31 mouse cellular contexts compared by ENCODE assay signal in the genomic region with DNA sequence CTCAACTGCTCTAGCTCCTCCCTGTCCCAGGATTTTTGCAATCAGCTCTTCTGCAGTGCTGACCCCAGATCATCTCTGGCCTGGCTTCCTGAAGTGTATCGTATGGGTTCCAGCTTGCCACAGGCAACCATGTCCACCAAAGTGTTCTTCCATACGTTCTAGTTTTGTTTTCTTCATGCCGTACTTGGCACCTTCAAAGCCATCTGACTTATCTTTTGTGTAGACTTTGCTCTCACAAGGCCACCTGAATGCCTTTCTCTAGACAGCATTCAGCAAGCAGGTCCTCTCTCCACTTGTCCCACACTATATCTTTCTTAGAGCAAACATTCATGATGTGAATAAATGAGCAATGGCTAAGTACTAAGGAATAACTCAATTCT. TPM values are rescaled to one million over a fixed set of nuclear protein-coding genes. Genes with fewer than 3 reads are reported as not detected.
DNase-seq lines count a peak whose midpoint lies in the region; ATAC-seq and TF ChIP-seq lines count a peak whose summit lies in the region.
"Had no signal": no experiment of that assay in that cellular context is flagged by ENCODE, and none has a peak within 500 bp of the region (broad histone marks: within the 10 kb centered on the region; RNA-seq: fewer than 3 reads in every experiment).

No protein-coding gene starts in this region.

- no peak for ATAC-seq in liver, embryonic 11.5 days (replicated peaks; ENCODE audit: low FRiP score)
- ATAC-seq in stomach, embryonic 16.5 days (ENCODE audit: insufficient read depth, low FRiP score) = no peak
- ATAC-seq in stomach, postnatal 0 days (ENCODE audit: low FRiP score, low TSS enrichment) = no peak
- peak; percentile 56 for ATAC-seq in intestine, postnatal 0 days
- ATAC-seq: activated CD4-positive, CD25-positive, alpha-beta regulatory T cell, adult 4 months; CD4-positive, CD25-positive, alpha-beta regulatory T cell, adult 4 months; forebrain, embryonic 14.5 days; Patski had no signal

- peak; percentile 37 for DNase-seq in liver, adult 2 months (ENCODE audit: extremely low read depth, low read depth, low spot score)
- DNase-seq in liver, embryonic 11.5 days (ENCODE audit: low spot score) = no peak
- no peak for DNase-seq in stomach, postnatal 0 days (ENCODE audit: low spot score)
- peak; percentile 50 for DNase-seq in yolk sac, embryonic 10.5 days (ENCODE audit: low spot score)
- DNase-seq in limb, embryonic 10.5 days (ENCODE audit: low spot score) = no peak
- DNase-seq in embryo, embryonic 11 days = no peak
- DNase-seq: adrenal gland, adult 8-10 months; adrenal gland, postnatal 14 days; adrenal gland, postnatal 36 days; B cell, adult 2 months; cerebellum, adult 11-12 months; cerebellum, adult 2 months; cerebellum, adult 9-10 months; cerebellum, postnatal 10 days; cerebellum, postnatal 25 days had no signal

- H3K9me3 ChIP-seq in liver, embryonic 11.5 days (ENCODE audit: control insufficient read depth, low read length) = no peaks in the 10 kb centered on the region
- no peaks in the 10 kb centered on the region for H3K9me3 ChIP-seq in stomach, embryonic 16.5 days (replicated peaks; ENCODE audit: control insufficient read depth, low read length)
- H3K9me3 ChIP-seq in stomach, postnatal 0 days (ENCODE audit: control insufficient read depth, low read length) = no peaks in the 10 kb centered on the region
- H3K9me3 ChIP-seq in intestine, postnatal 0 days (ENCODE audit: control insufficient read depth) = no peaks in the 10 kb centered on the region
- no peaks in the 10 kb centered on the region for H3K9me3 ChIP-seq in limb, embryonic 10.5 days (replicated peaks)
- H3K9me3 ChIP-seq: embryonic facial prominence, embryonic 13.5 days; embryonic facial prominence, embryonic 15.5 days; forebrain, embryonic 10.5 days; forebrain, embryonic 12.5 days; G1E had no signal

- no peak overlapping the region for H3K9ac ChIP-seq in liver, adult 2 months (ENCODE audit: low read depth, low read length)
- H3K9ac ChIP-seq in liver, embryonic 11.5 days (ENCODE audit: low read depth, low read length) = no peak overlapping the region
- H3K9ac ChIP-seq in stomach, embryonic 16.5 days (ENCODE audit: low read length) = no peak overlapping the region
- no peak overlapping the region for H3K9ac ChIP-seq in stomach, postnatal 0 days (ENCODE audit: low read length)
- H3K9ac ChIP-seq in intestine, postnatal 0 days (ENCODE audit: low read depth, low read length) = no peak overlapping the region
- H3K9ac ChIP-seq: embryonic facial prominence, embryonic 13.5 days; embryonic facial prominence, embryonic 15.5 days; forebrain, embryonic 12.5 days had no signal

- H3K4me3 ChIP-seq in liver, adult 2 months (ENCODE audit: insufficient read depth, low read depth, low read length) = no peak overlapping the region
- H3K4me3 ChIP-seq in liver, embryonic 11.5 days (ENCODE audit: low read depth, low read length) = no peak overlapping the region
- H3K4me3 ChIP-seq in stomach, embryonic 16.5 days (replicated peaks; ENCODE audit: low read length) = no peak overlapping the region
- H3K4me3 ChIP-seq in stomach, postnatal 0 days (ENCODE audit: low read depth, low read length) = no peak overlapping the region
- H3K4me3 ChIP-seq in intestine, postnatal 0 days (ENCODE audit: low read depth, low read length) = no peak overlapping the region
- no peak overlapping the region for H3K4me3 ChIP-seq in limb, embryonic 10.5 days
- H3K4me3 ChIP-seq: embryonic facial prominence, embryonic 13.5 days; embryonic facial prominence, embryonic 15.5 days; erythroblast, embryonic 14.5 days; forebrain, embryonic 10.5 days; forebrain, embryonic 12.5 days had no signal

- H3K27me3 ChIP-seq in liver, adult 2 months (ENCODE audit: control insufficient read depth, insufficient read depth, low read length) = no peaks in the 10 kb centered on the region
- no peaks in the 10 kb centered on the region for H3K27me3 ChIP-seq in liver, embryonic 11.5 days (replicated peaks; ENCODE audit: control insufficient read depth, insufficient read depth, low read length)
- H3K27me3 ChIP-seq in stomach, embryonic 16.5 days (ENCODE audit: control insufficient read depth, insufficient read depth, low read length) = no peaks in the 10 kb centered on the region
- H3K27me3 ChIP-seq in stomach, postnatal 0 days (ENCODE audit: control insufficient read depth, insufficient read depth, low read length) = no peaks in the 10 kb centered on the region
- no peaks in the 10 kb centered on the region for H3K27me3 ChIP-seq in intestine, postnatal 0 days (replicated peaks; ENCODE audit: control insufficient read depth, insufficient read depth, low read length)
- no peaks in the 10 kb centered on the region for H3K27me3 ChIP-seq in limb, embryonic 10.5 days (ENCODE audit: low read depth, poor library complexity, severe bottlenecking)
- H3K27me3 ChIP-seq: embryonic facial prominence, embryonic 13.5 days; embryonic facial prominence, embryonic 15.5 days; forebrain, embryonic 12.5 days had no signal

- H3K79me2 ChIP-seq in liver, adult 2 months (ENCODE audit: control insufficient read depth, insufficient read depth, low read length) = no peaks in the 10 kb centered on the region

- TF ChIP-seq EP300 in stomach, postnatal 0 days (optimal IDR thresholded peaks at IDR 0.05) = no peak

- TF ChIP-seq POLR2A in liver, adult 2 months (IDR thresholded peaks at IDR 0.05; ENCODE audit: extremely low read depth, insufficient read depth, low read length) = no peak

- no peak for TF ChIP-seq CTCF in liver, adult 2 months (IDR thresholded peaks at IDR 0.05; ENCODE audit: low read depth, low read length)
- TF ChIP-seq CTCF in stomach, postnatal 0 days (IDR thresholded peaks at IDR 0.05; ENCODE audit: low read depth) = no peak
- TF ChIP-seq CTCF in intestine, postnatal 0 days (IDR thresholded peaks at IDR 0.05; ENCODE audit: low read depth) = no peak

- no peak overlapping the region for H3K4me2 ChIP-seq in liver, embryonic 11.5 days
- H3K4me2 ChIP-seq in stomach, embryonic 16.5 days (ENCODE audit: low read depth, low read length) = 0 out of 2 replicates have a peak overlapping the region, but pooled peaks have one; percentile 6
- H3K4me2 ChIP-seq in stomach, postnatal 0 days (replicated peaks; ENCODE audit: low read depth) = no peak overlapping the region
- no peak overlapping the region for H3K4me2 ChIP-seq in intestine, postnatal 0 days (replicated peaks; ENCODE audit: low read depth)
- H3K4me2 ChIP-seq: embryonic facial prominence, embryonic 13.5 days; embryonic facial prominence, embryonic 15.5 days; forebrain, embryonic 12.5 days had no signal

- H3K4me1 ChIP-seq in liver, adult 2 months (ENCODE audit: control insufficient read depth, insufficient read depth, low read length) = no peaks in the 10 kb centered on the region
- H3K4me1 ChIP-seq in liver, embryonic 11.5 days (replicated peaks; ENCODE audit: control insufficient read depth, insufficient read depth, low read length) = no peaks in the 10 kb centered on the region
- H3K4me1 ChIP-seq in stomach, embryonic 16.5 days (ENCODE audit: control insufficient read depth, insufficient read depth, low read length) = no peaks in the 10 kb centered on the region
- no peaks in the 10 kb centered on the region for H3K4me1 ChIP-seq in stomach, postnatal 0 days (replicated peaks; ENCODE audit: control insufficient read depth, insufficient read depth)
- H3K4me1 ChIP-seq in intestine, postnatal 0 days (replicated peaks; ENCODE audit: control insufficient read depth, insufficient read depth, low read length) = 0 out of 2 replicates have a peak, but pooled peaks cover 8% of the 10 kb centered on the region
- H3K4me1 ChIP-seq in limb, embryonic 10.5 days = no peaks in the 10 kb centered on the region
- H3K4me1 ChIP-seq: embryonic facial prominence, embryonic 13.5 days; embryonic facial prominence, embryonic 15.5 days; forebrain, embryonic 10.5 days had no signal

- WGBS in liver, adult 2 months = 49% methylated on average over 3 of the region's 3 CpGs
- WGBS in liver, embryonic 11.5 days = 76% methylated on average over 3 of the region's 3 CpGs
- WGBS in stomach, embryonic 16.5 days = 72% methylated on average over 3 of the region's 3 CpGs
- 67% methylated on average over 3 of the region's 3 CpGs for WGBS in stomach, postnatal 0 days
- WGBS in intestine, postnatal 0 days = 46% methylated on average over 3 of the region's 3 CpGs
- 90% methylated on average over 3 of the region's 3 CpGs for WGBS in limb, embryonic 10.5 days

- H3K36me3 ChIP-seq in liver, adult 2 months (ENCODE audit: control insufficient read depth, insufficient read depth, low read length) = no peaks in the 10 kb centered on the region
- no peaks in the 10 kb centered on the region for H3K36me3 ChIP-seq in liver, embryonic 11.5 days (ENCODE audit: control insufficient read depth, insufficient read depth, low read length)
- H3K36me3 ChIP-seq in stomach, embryonic 16.5 days (ENCODE audit: control insufficient read depth, insufficient read depth, low read length) = no peaks in the 10 kb centered on the region
- H3K36me3 ChIP-seq in stomach, postnatal 0 days (ENCODE audit: control insufficient read depth, insufficient read depth, low read length) = no peaks in the 10 kb centered on the region
- no peaks in the 10 kb centered on the region for H3K36me3 ChIP-seq in intestine, postnatal 0 days (ENCODE audit: control insufficient read depth, insufficient read depth)
- no peaks in the 10 kb centered on the region for H3K36me3 ChIP-seq in limb, embryonic 10.5 days
- H3K36me3 ChIP-seq: embryonic facial prominence, embryonic 13.5 days; embryonic facial prominence, embryonic 15.5 days; forebrain, embryonic 10.5 days; forebrain, embryonic 12.5 days; G1E had no signal

- no peak overlapping the region for H3K27ac ChIP-seq in liver, adult 2 months (replicated peaks; ENCODE audit: insufficient read depth, low read depth, low read length)
- no peak overlapping the region for H3K27ac ChIP-seq in liver, embryonic 11.5 days (ENCODE audit: low read depth, low read length)
- H3K27ac ChIP-seq in stomach, embryonic 16.5 days (ENCODE audit: low read length) = no peak overlapping the region
- no peak overlapping the region for H3K27ac ChIP-seq in stomach, postnatal 0 days (replicated peaks)
- peak overlapping the region; percentile 60 for H3K27ac ChIP-seq in intestine, postnatal 0 days (ENCODE audit: low read depth, low read length)
- no peak overlapping the region for H3K27ac ChIP-seq in limb, embryonic 10.5 days
- H3K27ac ChIP-seq: embryonic facial prominence, embryonic 13.5 days; embryonic facial prominence, embryonic 15.5 days; forebrain, embryonic 10.5 days; forebrain, embryonic 12.5 days had no signal

RNA-seq across cellular contexts. Expression of gene Cym, which starts 4.4 kb away (rescaled TPM):
- total RNA-seq in liver, adult 2 months (2014; rRNA removed) = 0.09 and 0.13 TPM in 2 replicates
- 0.14 TPM in 1 of 2 replicates, not detected in the other for polyA plus RNA-seq in liver, adult 2 months (2012; rRNA removed)
- 0.14 and 0.27 TPM in 2 replicates for polyA plus RNA-seq in liver, embryonic 11.5 days (2014; fragmentation: Nextera tagmentation; extraction: Ambion mirVana)
- polyA plus RNA-seq in stomach, embryonic 16.5 days (2015; fragmentation: Nextera tagmentation; extraction: Ambion mirVana) = 7,568 and 11,997 TPM in 2 replicates
- polyA plus RNA-seq in stomach, postnatal 0 days (2015; fragmentation: Nextera tagmentation; extraction: Ambion mirVana) = 69,611 and 75,506 TPM in 2 replicates
- 121 and 284 TPM in 2 replicates for polyA plus RNA-seq in intestine, postnatal 0 days (2015; fragmentation: Nextera tagmentation; extraction: Ambion mirVana)
- polyA plus RNA-seq in limb, embryonic 10.5 days (2016; fragmentation: Nextera tagmentation; extraction: Ambion mirVana) = not detected in 2 replicates
- total RNA-seq: adrenal gland, postnatal 14 days; CH12.LX; G1E had no signal
- polyA plus RNA-seq: cerebellum, adult 2 months; embryonic facial prominence, embryonic 11.5 days; erythroblast, embryonic 14.5 days; forebrain, embryonic 10.5 days; forebrain, embryonic 12.5 days; forebrain, embryonic 14.5 days; G1E; Patski had no signal

RNA-seq across cellular contexts. Expression of gene A630076J17Rik, which starts 13.3 kb away (rescaled TPM):
- total RNA-seq in liver, adult 2 months (2014; rRNA removed) = not detected in 2 replicates
- not detected in 2 replicates for polyA plus RNA-seq in liver, adult 2 months (2012; rRNA removed)
- not detected in 2 replicates for polyA plus RNA-seq in liver, embryonic 11.5 days (2014; fragmentation: Nextera tagmentation; extraction: Ambion mirVana)
- polyA plus RNA-seq in stomach, embryonic 16.5 days (2015; fragmentation: Nextera tagmentation; extraction: Ambion mirVana) = 1.5 and 3.3 TPM in 2 replicates
- polyA plus RNA-seq in stomach, postnatal 0 days (2015; fragmentation: Nextera tagmentation; extraction: Ambion mirVana) = 28.1 and 32.7 TPM in 2 replicates
- polyA plus RNA-seq in intestine, postnatal 0 days (2015; fragmentation: Nextera tagmentation; extraction: Ambion mirVana) = 0.83 and 1.1 TPM in 2 replicates
- not detected in 2 replicates for polyA plus RNA-seq in limb, embryonic 10.5 days (2016; fragmentation: Nextera tagmentation; extraction: Ambion mirVana)
- total RNA-seq: adrenal gland, adult 18-20 months; adrenal gland, adult 8-10 months; adrenal gland, postnatal 14 days; adrenal gland, postnatal 36 days; CH12.LX; G1E had no signal
- polyA plus RNA-seq: activated CD4-positive, CD25-positive, alpha-beta regulatory T cell, adult 4 months; CD4-positive, CD25-positive, alpha-beta regulatory T cell, adult 4 months; cerebellum, adult 2 months; cortical plate, adult 2 months; embryonic facial prominence, embryonic 13.5 days; embryonic facial prominence, embryonic 15.5 days; erythroblast, embryonic 14.5 days; forebrain, embryonic 10.5 days; forebrain, embryonic 12.5 days; forebrain, embryonic 14.5 days; G1E; Patski had no signal

RNA-seq across cellular contexts. Expression of gene Prok1, which starts 22.4 kb away (rescaled TPM):
- total RNA-seq in liver, adult 2 months (2014; rRNA removed) = 1.0 and 1.2 TPM in 2 replicates
- 4.9 and 5.6 TPM in 2 replicates for polyA plus RNA-seq in liver, adult 2 months (2012; rRNA removed)
- polyA plus RNA-seq in liver, embryonic 11.5 days (2014; fragmentation: Nextera tagmentation; extraction: Ambion mirVana) = not detected in 2 replicates
- 0.15 and 0.20 TPM in 2 replicates for polyA plus RNA-seq in stomach, embryonic 16.5 days (2015; fragmentation: Nextera tagmentation; extraction: Ambion mirVana)
- polyA plus RNA-seq in stomach, postnatal 0 days (2015; fragmentation: Nextera tagmentation; extraction: Ambion mirVana) = 10.5 and 11.3 TPM in 2 replicates
- polyA plus RNA-seq in intestine, postnatal 0 days (2015; fragmentation: Nextera tagmentation; extraction: Ambion mirVana) = 0.09 TPM in 1 of 2 replicates, not detected in the other
- not detected in 2 replicates for polyA plus RNA-seq in limb, embryonic 10.5 days (2016; fragmentation: Nextera tagmentation; extraction: Ambion mirVana)
- total RNA-seq: CH12.LX had no signal
- polyA plus RNA-seq: CD4-positive, CD25-positive, alpha-beta regulatory T cell, adult 4 months; embryonic facial prominence, embryonic 11.5 days; embryonic facial prominence, embryonic 15.5 days; erythroblast, embryonic 14.5 days; forebrain, embryonic 10.5 days; forebrain, embryonic 12.5 days; forebrain, embryonic 14.5 days; Patski had no signal

RNA-seq across cellular contexts. Expression of gene Kcna10, which starts 34.2 kb away (rescaled TPM):
- not detected in 2 replicates for total RNA-seq in liver, adult 2 months (2014; rRNA removed)
- polyA plus RNA-seq in liver, adult 2 months (2012; rRNA removed) = not detected in 2 replicates
- not detected in 2 replicates for polyA plus RNA-seq in liver, embryonic 11.5 days (2014; fragmentation: Nextera tagmentation; extraction: Ambion mirVana)
- not detected in 2 replicates for polyA plus RNA-seq in stomach, embryonic 16.5 days (2015; fragmentation: Nextera tagmentation; extraction: Ambion mirVana)
- not detected in 2 replicates for polyA plus RNA-seq in stomach, postnatal 0 days (2015; fragmentation: Nextera tagmentation; extraction: Ambion mirVana)
- not detected in 2 replicates for polyA plus RNA-seq in intestine, postnatal 0 days (2015; fragmentation: Nextera tagmentation; extraction: Ambion mirVana)
- polyA plus RNA-seq in limb, embryonic 10.5 days (2016; fragmentation: Nextera tagmentation; extraction: Ambion mirVana) = not detected in 2 replicates
- total RNA-seq: adrenal gland, adult 18-20 months; adrenal gland, adult 8-10 months; adrenal gland, postnatal 14 days; adrenal gland, postnatal 36 days; CH12.LX had no signal
- polyA plus RNA-seq: activated CD4-positive, CD25-positive, alpha-beta regulatory T cell, adult 4 months; CD4-positive, CD25-positive, alpha-beta regulatory T cell, adult 4 months; embryonic facial prominence, embryonic 11.5 days; embryonic facial prominence, embryonic 13.5 days; embryonic facial prominence, embryonic 15.5 days; erythroblast, embryonic 14.5 days; forebrain, embryonic 10.5 days; forebrain, embryonic 12.5 days; forebrain, embryonic 14.5 days; G1E; Patski had no signal

Comparison
In these comparisons a context has a peak if more than half of its experiments do, and no peak if none do; other contexts are left out.
1. DNase-seq: peak in liver, adult 2 months (single experiment) and yolk sac, embryonic 10.5 days (single experiment); none in liver, embryonic 11.5 days (single experiment), stomach, postnatal 0 days (single experiment), limb, embryonic 10.5 days (single experiment) and embryo, embryonic 11 days (single experiment).
2. RNA of gene Cym, which starts 4.4 kb away (polyA plus RNA-seq): 69,611 to 75,506 TPM in stomach, postnatal 0 days, 7,568 to 11,997 TPM in stomach, embryonic 16.5 days and 121 to 284 TPM in intestine, postnatal 0 days; 0.14 to 0.27 TPM in liver, embryonic 11.5 days, not detected in limb, embryonic 10.5 days and 0.14 TPM in liver, adult 2 months; every median in the first group is over 10 times any median in the second.